Mouse (Mus musculus) thymus, postnatal 36 days (tissue): Measurements from ENCODE around the gene Gm11114.
A peak's percentile ranks its signal among the peaks of the same experiment; 100 is the strongest.

Experiments used
- DNase-seq, 2 experiments: peaks; one replicate each; pipeline ENCODE4 v3.0.0; 2022; ENCODE audit warnings: mixed read lengths in 2 of 2

The Gm11114 gene

DNA sequence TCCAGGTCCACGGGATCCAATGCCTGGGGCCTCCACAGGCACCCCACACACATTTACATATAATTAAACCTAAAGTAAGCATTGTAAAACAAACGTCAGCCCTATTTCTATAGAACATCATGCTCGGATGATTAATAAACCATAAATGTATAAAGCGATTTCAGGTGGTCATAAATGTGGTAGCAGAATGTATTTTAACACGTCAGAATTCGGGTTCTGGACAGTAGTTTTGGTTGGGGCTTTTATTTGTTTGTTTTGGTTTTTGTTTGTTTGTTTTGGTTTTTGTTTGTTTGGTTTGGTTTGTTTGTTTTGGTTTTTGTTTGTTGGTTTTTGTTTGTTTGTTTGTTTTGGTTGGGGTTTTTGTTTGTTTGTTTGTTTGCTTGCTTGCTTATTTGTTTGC, at the start of gene Gm11114:
Gm11114 (plus strand) TSS at position 301 of the 400 bp plus-strand sequence.
- DNase-seq = no peak

DNA sequence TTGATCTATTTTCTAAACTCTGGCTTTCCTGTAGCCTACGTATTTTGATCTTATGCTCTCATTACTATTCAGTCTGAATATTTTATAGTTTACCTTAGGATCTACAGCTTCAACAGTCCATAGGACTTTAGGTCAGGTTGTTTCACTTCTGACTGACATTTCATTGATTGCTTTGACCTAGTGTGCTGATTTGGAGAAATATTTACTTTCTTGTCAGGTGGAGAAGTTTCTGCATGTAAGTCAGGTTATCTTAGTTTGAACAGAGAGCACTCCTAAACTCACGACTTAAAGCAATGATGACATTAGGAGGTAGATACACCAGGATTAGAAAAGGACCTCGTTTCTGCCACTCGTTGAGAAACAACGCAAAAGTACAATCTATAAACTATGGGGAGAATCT, 45.7 kb upstream of the Gm11114 start:
- DNase-seq = no peak

DNA sequence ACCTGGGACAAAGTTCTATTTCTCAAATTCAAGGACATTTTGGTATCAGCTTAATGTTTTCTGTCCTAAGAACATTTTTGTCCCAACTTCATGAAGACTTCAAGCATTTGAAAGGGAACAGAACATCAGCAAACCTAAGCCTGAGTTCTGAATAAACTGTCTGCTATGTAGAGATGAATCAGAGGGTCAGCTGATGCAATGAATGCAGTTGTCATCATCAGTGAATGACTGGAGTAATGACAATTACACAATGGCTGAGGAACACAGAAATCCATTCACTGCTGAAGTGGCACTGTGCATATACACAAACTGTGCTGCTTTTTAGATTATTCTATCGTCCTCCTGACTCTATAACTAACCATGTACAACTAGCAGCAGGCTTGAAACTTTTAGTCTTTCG, 38.5 kb upstream of the Gm11114 start:
- DNase-seq = no peak

DNA sequence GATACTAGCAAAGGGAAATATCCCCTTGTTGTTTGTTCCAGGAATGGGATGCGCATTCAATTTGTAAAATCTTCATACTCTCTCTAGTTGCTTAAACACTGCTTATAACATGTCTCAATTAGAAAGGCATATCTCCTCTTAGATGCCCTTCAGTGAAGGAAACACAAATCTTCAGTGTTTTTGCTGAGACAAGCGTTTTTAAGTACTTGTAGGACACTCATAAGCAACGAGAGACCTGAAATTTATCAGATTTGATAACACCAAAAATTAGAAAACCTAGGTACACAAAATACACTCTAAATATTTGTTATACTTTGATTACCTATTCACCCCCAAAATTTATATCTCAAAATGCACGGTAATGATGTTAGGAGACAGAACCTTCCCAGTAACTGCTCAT, 9.7 kb upstream of the Gm11114 start:
- no peak for DNase-seq

DNA sequence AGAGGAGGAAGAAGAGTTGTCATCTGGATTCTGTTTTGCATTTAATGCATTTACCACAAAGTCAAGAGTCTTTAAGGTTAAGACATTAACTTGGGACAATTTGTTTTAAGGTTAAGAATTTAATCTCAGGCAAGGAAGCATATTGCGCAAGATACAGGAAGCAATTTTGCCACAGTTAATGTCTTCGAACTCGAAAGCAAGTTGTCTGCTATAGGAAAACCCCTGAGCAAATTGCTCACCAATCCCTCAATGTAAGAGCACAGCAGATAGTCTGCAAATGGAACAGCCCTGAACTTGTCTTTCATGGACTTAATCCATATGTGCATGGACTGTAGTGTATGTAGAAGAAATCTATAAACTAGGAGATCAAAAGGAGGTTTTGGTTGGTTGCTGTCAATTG, 9.2 kb upstream of the Gm11114 start:
- DNase-seq = no peak

DNA sequence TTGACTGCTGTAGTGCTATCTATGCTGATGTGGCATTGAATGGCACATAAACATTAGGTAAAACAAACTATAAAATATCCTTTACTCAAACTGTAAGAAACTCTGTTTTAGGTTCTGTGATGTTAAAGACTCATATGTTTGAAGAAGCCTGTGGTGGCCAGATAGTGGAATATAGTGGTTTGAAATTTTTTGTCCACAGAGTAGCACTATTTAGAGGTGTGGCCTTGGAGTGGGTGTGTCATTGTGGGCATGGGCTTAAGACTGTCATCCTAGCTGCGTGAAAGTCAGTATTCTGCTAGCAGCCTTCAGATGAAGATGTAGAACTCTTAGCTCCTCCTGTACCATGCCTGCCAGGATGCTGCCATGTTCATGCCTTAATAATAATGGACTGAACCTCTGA, 3.5 kb downstream of the Gm11114 start:
- no peak for DNase-seq

DNA sequence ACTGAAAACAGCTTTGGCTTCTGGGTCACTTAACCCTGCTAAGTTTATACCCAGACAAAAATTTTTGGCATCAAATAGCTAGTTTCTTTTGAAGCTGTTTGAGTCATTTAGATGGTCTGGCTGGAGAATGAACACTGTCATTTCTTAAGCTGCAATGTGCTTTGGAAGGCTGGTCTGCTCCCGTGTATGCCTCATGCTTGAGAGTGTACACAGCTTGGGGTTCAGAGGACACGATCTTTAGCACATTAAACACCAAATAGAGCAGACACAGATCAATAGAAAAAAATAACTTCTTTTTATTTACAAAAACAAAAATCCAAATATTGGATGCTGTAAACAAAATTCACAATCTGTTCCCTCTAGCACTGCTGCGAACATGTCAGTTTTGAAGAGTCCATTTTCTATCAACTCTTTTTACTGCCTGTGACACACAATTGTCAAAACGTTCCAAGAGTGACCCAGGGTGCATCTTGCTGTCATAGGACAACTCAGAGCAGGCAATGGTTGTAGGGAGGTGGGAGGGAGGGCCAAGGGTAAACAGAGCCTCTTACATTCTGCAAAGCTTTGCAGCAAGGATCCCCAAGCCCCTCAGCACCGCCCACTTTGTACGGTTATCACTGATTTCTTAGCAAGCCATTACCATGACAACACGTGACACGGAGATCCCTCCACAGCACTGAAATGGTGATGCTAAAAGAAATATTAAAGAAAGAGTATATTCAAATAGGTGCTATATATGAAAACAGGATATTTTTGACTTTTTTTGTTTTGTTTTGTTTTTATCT, 7.8 kb downstream of the Gm11114 start:
- DNase-seq = no peak

DNA sequence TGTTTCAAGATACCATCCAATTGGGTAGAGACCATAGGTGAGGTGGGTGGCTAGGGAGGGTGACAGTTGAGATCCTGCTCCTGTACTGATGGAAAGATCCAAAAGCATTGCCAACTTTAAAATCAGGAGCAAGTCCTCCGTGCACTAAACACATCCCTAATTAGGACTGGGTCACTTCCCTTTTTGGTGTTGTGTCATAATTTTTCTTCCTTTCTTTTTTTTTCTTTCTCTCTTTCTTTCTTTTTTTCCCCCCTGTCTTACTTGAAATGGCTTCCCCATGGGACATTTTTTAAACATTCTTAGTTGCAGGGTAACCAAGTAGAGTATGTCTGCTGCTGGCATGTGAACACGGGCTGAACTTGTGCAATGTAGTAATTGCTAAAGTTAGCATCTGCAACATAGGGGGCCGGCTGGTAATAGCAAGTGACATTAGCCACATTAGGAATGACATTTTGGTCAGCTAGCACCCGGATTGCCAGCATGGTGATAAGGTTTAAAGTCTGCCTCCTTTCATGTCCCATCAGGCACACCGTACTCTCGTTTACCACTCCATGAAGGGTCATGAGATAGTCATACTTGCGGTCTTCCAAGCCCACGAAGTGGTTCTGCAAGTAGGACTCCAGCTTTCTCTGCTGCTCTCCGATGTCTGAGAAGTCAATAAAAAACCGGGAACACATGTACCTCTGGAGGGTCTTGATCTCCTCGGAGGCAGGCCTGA, 11.7 kb downstream of the Gm11114 start:
- DNase-seq = no peak

DNA sequence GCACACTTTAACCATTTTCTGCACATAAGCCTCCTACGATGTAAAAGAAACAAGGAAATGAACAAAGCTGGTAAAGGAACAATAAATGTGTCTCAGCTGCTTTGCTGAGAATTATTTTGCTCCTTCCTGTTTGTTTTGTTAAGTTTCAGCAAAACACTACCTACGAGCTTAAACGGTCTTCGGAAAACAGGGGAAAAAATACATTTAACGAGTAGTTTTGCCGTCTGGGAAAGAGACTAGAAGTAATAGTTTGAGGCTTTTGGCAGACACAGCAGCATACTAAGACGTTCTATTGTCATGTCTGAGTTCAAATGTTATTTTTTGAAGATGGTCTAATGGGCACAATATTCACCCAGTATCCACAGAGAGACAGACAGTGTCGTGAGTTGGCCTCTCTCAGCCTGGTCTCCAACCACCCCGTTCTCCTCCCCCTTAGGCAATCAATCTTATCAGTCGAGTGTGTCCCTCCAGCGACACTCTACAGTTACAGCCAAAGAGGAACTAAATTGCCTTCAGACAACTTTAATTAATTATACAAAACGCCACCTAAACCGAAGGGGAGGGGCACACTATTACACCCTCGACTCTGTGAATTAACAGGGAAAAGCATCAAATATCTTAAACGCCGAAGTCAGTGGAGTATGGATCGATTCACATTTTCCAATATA, 12.8 kb downstream of the Gm11114 start:
- no peak for DNase-seq

DNA sequence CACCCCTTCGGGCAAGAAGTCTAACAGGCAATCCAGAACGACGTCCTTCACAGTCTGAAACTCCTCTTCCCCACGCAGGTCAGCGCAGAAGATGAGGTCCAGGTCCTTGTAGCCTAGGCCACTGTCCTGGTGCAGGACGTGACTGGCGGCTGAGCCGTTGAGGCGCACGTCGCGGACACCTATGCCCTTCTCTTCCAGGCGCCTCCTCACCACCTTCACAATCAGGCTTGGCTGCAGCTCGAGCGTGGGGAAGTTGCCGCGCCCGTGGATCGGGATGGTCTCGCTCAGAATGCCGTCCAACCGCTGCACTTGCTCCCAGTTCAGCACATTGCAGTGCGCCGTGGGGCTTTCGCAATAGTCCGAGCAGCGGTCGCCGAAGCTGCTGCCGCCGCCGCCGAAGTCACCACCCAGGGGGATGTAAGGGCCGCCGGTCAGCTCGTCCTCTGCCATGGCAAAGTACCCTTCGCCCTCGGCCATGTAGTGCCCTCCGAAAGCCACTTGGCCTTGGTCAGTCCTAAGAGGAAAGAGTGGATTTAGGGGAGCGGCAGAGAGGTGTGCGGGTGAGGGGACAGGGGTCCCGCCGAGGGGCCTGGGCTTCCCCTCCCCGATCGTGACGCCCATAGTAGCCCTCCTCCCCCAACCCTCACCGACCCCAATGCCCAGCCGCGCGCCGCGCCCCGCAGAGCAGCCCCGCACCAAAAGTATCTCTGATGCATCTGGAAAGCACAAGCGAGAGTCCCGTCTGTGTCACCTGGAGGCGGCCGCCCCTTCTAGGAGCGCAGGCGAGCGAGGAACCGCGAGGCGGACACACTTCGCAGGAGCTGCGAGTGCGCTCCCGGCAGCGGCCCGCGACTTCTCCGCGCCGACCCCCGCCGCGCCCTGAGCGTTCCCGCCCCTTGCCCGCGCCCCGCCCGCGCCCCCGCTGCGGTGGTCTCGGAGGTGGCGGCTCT, 14.0 kb downstream of the Gm11114 start:
- DNase-seq = peak; percentile 10 to 22

DNA sequence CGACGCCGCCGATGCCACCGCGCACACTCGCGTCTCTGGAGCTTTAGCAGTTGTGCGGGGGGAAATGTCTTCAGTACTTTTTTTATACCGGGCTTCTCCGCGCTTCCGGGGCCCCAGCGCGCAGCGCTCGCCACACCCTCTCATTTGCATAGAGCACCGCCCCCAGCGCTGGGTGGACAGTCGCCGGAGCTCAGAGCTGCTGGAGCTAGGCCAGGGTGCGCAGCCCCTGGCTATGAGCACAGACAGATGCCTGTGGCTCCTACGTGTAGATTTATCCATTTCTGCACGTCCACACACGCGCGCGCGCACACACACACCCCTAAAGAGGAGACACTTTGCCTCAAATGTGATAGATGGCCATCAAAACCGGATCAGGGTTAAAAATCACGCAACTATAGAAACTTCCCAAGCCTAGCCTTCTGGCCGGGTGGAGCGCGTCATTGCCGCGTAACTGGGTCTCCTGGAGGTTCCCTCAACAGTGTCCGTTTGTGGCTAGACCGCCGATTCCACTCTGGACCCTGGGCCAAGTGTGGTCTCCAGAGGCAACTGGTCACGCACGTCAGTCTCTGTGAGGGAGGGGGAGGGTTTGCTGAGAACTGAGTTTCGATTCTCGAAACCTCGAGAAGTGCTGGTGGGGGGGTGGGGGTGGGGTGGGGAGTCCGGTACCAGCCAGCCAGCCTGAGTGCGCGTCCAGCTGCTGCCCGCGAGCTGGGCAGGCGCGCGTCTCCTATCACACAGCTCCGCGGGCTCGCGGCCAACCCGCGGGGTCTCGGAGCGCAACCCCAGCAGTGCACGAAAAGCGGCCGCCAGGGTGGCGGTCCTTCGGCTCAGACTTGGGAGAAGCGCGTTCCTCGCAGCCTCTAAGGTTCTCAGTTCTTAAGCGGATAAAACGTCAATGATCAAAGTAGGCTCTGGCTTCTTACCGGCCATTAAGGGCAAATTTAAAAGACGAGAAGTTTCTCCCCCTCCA, 15.0 kb downstream of the Gm11114 start, which contains the start of gene Tent5a:
Tent5a (minus strand) TSS at position 107 of the 970 bp plus-strand sequence.
- DNase-seq = peak; percentile 65 to 72

DNA sequence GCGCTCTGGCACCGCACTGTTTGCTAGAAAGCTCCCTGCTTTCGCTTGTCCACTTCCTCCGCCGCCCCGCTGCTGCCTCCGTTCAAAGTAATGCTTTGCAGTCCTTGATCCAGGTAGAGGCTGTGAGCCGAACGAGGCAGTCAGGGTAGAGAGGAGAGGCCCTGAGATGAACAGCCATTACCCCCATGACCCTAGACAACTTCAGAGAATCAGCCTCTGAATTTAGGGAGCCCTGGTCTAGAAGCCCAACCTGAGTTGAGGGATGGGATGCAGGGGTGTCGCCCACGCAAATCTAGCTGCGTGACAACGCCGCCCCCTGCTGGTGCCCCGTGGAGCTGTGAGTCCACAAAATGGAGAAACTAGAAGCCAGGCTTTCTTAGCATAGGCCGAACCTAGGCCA, 15.7 kb downstream of the Gm11114 start:
- peak; percentile 78 to 84 for DNase-seq

DNA sequence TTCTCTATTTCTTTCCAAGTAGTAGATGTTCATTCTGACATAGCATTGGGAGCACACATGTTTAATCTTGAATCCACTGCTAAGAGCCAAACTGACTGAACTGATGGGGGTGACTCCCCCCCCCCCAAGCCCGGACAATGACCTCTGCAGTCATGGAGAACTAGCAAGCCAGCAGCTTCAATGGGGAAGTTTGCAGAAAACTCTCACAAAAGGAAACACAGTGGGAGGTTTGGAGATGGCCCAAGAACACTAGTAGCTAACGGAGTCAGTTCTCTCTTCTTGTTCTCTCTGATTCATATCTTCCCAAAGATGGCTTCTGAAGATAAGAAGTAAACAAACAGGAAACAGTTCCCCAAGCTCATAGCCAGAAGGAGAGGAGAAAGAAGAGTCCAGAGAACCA, 18.9 kb downstream of the Gm11114 start:
- no peak for DNase-seq

DNA sequence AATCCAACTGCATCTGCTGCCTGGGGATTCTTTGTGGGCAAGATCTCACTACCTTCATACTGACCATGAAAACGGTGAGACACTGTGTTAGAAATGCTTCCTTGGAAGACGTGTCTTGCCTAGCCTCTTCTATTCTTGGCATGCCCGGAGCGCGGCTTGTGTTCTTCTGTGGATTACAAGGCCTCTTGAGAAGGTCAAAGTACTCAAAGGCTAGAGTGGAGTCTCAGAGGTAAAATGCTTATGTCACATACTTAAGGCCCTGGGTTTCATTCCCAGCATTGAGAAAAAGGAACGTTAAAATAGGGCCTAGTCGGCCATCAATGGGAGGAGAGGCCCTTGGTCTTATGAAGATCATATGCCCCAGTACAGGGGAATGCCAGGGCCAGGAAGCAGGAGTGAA, 23.5 kb downstream of the Gm11114 start:
- no peak for DNase-seq

DNA sequence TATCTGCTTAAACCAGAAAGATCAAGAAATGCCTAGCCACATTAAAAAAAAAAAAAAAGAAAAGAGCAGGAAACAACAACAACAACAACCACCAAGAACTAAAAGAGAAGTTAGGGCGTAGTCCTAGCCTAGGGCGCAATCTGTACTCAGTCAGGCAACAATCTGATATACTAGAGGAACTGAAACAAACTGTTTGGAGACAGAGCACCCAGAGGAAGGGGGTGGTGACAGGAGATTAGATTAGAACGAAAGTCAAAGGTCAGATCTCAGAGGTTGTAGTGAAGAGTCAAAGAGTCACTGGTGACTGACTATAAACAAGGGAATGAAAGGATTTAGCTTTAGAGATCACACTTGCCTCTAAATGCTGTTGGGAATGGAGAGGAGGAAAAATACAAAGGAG, 27.7 kb downstream of the Gm11114 start:
- no peak for DNase-seq

DNA sequence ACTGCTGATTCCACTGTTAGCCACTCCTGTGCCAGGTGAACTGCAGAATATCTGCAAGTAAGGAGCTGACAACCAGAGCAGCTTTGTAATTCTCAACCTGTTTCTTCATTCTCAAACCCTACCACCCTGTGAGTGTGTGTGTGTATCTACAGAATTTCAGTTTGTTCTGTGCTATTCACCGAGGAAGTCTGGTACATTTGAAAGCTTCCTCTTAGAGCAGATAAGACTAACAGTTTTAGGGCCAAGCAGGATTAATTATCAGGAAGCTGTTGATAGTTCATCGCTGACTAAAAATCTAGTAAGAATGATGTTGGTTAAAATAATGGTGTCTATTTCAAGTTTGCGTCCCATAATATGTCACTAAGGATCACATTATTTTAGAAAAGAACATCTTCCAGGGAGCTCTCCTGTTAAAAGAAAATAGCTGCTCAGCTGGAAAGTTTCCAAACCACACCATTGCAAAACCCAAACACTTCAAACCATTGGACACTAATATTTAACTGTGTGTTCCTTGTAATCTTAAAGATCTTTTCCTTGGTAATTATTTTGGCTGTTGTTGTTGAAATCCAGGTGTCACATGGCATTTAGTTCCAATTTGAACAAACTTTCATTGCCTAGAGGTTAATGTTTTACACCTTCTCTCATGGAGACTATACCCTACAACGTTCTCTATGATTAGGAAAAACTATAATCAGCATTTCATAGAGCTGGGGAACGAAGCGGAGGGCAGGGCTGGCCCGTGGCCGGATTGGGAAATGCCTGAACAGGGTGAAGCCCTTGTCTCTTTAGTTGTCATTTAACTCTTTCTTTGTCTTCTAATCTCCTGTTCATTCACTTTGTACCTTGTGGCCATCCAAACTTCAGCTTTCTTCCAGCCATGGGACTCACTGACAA, 30.6 kb downstream of the Gm11114 start:
- DNase-seq = no peak

DNA sequence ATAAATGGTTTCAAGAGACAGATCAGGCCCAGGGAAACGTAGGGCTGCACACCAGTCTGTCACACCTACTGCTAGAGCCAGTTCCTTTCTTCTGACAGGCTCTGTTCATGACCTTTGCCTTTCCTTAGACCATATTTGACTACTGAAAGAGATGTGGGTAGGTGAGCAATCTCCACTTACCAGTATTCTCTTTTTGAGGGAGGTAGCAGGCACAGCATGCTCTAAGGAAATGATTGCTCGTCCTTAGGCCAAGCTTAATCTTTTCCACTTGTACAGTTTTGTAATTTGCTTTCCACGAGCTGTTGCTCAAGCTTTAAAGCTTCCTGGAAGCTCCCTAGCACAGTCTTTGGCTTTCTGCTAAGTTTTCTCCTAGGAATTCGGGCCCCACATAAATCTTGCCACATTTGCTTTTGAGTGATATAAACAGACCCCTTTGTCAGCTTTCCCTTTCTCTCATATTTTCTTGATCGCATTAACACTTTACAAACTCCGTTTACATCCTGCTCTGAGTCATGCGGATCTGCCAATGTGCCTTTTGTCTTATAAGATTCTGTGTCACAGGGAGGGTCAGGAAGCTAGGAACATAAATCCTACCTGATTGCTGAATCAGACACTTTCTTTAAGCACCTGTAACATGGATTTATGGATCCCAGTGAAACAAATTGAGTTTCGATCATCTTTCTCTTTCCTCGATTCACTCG, 35.4 kb downstream of the Gm11114 start:
- DNase-seq = no peak

DNA sequence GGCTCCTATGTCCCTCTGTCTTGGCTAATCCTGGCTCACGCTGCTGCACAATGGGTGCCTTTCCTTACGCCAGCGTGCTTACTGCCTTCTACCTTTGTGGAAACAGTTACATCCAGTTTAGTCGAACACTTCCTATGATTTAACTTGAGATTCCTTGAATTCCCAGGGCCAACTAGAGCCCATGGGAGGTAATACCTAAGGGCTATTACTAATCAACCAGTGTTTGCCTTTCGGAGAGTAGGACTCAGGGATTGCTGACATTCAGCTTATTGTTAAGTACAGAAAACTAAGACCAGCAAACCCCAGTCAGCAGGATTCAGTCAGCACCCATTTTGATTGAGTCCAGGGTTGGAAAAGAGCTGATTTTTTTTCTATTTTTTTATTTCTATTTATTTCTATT, 43.0 kb downstream of the Gm11114 start:
- DNase-seq = no peak

DNA sequence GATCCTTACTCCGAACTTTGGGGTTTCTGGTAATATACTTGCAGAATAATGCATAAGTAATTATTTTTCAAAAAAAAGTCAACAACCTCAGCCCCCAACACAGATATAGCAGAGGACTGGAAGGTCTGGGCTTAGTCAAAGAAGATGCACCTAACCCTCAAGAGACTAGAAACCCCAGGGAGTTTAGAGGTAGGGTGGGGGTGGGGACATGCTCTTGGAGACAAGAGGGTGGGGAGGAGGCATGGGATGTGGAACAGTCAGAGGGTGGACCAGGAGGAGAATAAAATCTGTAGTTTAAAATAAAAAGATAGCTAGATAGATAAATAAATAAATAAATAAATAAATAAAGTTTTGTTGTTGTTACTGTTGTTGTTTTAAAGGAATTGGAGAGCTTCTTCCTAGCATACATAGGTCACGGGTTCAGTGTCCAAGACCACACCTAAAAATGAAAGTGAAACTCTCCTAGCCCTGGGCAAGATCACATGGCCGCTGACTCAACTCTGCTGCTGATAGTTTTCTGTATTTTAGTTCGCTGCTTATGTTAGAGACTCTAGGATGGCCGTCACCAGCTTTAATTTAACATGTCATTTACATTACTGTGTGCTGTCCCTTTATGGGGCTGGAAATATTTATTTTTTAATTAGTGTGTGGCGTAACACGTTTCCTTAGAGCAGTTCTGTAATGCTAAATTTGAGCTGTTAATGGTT, 44.7 kb downstream of the Gm11114 start:
- no peak for DNase-seq
